Mouse (Mus musculus) neural tube, embryonic 10.5 days (tissue): ENCODE measurements around the gene N4bp2.
"Not testable (repeated sequence)": the region's sequence is repeated elsewhere in the genome, so short reads cannot be mapped to it uniquely, and the experiment has no call there.

Experiments
- DNase-seq: peaks from one replicate; pipeline ENCODE4 v3.0.0-alpha.2; 2017; ENCODE audit warnings: low spot score; ENCODE audit errors: extremely low spot score

The N4bp2 gene

DNA sequence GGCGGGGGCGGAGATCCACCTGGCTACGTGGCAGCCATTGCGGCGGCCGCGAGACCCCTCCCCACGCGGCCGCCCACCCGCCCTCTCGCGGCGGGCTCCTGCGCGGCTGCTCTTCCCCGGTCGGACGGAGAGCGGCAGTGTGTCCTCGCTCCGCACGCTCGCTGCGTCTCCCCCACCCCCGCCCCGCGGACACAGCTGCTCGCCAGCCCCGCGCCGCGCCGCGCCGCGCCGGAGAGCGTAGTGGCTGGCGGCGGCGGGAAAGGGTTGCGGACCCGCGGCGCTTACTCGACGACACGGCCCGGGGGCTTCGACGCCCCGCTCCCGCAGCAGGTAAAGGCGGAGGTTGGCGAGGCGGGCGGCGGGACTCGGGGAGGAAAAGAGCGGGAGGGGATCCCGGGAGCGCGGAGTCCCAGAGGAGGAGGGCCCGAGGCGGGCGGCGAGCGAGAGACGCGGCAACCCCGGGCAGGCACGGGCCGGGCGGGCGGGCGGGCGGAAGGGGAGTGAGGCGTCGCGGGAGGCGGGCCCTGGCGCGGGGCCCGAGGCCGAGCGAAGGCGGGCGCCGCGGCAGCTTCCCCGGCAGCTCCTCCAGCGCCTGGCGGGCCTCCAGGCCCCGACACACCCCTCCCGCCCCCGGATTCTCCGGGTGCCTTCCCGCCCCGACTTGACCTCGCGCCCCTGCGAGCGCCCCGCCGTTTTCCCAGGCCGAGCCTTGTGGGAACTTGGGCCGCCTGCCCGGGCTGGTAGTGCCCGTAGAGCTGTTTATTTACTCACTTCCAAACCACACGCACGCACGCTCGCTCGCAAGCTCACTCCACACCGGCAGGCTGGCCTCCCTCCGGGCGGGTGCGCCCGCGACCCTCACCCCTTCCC, 830 bp downstream of the N4bp2 start:
- peak; percentile 84 for DNase-seq

DNA sequence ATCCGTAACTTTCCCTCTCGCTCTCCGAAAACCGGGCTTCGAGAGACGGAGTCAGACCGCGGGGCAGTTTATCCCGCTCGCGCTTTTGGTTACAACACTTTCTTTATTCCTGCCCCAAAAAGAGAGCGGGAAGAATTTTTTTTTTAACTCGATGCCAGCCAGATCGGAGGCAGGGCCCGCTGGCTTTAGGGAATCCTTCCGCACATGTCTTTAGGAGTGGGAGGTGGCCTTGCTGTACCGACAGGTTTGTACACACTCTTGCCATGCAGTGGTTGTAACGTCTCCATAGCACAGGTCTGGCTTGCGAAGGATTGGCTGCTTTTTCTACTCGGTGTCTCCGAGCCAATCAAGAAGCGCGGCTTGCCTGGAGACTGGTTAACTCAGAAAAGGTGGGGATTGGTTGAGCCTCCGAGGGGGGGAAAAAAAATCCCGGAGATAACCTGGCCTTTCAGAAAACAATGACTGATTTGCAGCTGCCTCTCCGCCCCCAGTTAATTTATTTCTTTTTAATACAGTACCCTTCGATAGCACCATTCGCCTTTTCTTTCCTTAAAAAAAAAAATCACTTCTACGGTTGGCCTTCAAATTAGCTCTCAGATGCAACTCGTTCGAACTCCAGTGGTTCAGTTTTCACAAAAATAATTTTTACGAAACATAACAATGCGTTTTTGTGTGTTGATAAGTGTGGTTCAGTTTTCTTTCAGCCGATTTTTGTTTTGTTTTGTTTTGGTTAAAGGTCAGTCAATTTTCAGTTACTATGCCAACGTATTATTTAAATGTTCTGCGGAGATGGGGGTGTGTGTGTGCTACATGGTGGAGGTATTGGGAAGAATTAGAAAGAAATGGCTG, 1.7 kb downstream of the N4bp2 start:
- DNase-seq = peak; percentile 82

DNA sequence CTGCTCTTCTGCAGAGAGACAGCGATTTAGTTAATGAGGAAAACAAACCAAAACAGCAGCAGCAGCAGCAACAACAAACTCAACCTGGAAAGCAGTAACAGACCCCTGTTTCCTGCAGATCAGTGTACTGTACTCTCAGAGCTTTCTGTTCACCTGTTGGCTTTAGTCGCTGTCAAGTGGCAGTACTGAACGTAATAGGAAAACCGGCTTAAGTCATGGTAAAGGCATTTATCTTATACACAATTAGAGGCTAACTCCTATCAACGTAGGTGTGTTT, 2.3 kb downstream of the N4bp2 start:
- DNase-seq = no peak

DNA sequence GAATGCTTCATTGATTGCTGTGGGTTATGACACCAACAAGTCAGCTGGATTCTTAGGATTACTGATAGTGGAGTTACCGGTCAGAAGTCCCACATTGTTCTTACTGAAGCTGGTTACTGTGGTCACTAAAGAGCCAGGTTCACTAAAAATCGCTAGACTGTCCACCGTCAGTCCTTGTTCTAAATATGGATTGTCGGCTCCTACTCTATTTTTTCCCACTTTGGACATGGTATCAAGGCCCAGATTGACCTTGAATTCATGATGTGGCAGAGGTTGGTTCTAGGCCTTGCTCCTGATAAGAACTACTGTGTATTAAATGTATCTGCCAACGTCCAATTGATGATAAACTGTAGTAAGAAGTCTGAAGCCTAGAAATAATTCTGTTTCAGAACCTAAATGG, 4.7 kb downstream of the N4bp2 start:
- DNase-seq = no peak

DNA sequence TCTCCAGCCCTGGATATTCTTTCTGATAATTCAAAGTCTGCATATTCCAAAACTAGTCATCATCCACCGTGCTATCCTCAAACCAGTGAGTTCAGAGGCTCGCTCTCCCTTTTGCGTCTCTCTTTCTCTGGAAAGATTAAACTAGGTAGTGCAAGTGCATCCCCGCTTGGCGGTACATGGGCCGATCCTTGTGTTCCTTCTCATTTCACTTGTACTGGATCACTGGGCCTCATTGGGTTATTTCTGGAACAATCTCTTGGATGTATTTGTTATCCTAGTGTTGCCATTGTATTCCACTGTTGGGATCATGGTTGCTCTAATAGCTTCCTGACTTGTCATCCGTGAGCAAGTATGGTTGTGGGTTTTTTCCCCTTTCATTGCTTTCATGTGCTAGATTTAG, 6.7 kb downstream of the N4bp2 start:
- DNase-seq = no peak

DNA sequence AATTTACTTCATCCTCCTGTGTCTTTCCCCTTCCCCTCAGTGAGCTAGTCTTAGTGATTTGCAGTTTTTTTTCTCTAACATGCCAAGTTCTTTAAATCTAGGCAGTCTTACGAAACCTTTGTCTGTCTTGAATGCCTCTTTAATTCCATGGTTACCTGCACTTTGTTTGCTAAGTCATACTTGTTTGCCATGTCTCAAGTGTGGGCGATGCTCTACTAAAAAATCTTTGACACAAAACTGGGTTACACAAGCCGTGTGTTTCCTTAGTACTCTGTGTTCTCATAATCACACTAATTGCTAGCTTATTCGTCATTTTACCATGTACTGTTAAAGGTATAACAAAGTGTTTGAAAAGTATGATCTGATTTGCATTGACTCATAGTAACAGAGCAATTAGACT, 7.2 kb downstream of the N4bp2 start:
- no peak for DNase-seq

DNA sequence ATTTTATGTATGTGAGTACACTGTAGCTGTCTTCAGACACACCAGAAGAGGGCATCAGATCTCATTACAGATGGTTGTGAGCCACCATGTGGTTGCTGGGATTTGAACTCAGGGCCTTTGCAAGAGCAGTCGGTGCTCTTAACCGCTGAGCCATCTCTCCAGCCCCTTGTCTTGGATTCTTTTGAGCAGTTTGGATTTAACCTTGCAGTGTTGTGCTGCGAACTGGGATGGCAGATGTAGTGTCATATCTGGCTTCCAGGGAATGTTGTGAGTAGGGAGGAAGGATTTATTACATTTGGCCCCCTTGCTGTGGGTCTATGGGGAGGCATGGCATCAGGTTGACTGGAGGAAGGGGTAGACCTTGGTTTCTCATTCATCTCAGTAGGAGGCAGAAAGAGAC, 10.6 kb downstream of the N4bp2 start:
- not testable (repeated sequence) for DNase-seq

DNA sequence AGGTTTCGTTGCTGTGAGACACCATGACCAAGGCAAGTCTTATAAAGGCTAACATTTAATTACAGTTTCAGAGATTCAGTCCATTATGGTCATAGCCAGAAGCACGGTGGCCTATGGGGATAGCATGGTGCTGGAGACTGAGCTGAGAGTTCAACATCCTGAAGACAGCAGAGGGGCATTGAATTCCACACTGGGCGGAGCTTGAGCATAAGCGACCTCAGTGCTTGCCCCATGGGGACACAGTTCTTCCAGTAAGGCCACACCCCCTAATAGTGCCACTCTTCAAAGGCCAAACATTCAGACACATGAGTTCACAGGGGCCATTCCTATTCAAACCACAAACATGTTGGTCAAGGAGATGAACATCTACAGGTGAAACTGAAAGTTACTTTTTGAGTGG, 12.8 kb downstream of the N4bp2 start:
- DNase-seq = no peak

DNA sequence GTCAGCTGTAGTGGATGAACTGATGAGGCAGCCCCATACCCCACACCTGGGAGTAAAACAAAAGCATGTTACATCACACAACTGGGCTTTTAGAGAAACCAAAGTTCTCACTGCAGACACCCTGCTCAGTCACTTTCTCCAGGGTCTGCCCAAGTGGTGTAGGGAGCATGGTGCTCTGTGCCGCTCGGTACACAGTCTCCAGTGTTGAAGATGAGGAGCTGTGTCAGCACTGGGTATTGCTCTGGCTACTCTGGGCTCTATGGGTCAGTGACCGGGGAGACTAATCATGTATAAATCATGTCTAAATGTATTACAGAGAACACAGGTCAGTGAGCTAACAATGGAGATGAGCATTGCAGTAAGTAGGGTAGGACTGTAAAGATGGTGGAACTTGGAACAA, 13.6 kb downstream of the N4bp2 start:
- DNase-seq = no peak

DNA sequence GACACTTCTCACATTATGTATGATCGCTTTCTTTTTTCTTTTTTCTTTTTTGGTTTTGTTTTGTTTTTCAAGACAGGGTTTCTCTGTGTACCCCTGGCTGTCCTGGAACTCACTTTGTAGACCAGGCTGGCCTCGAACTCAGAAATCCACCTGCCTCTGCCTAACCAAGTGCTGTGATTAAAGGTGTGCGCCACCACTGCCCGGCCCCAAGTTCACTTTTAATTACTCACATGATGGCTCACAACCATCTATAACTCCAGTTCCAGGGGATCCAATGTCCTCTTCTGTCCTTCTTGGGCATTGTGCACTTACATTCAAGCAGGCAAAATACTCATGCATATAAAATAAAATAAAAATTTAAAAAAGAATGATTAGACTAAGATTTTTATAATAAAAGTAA, 15.7 kb downstream of the N4bp2 start:
- DNase-seq = not testable (repeated sequence)

DNA sequence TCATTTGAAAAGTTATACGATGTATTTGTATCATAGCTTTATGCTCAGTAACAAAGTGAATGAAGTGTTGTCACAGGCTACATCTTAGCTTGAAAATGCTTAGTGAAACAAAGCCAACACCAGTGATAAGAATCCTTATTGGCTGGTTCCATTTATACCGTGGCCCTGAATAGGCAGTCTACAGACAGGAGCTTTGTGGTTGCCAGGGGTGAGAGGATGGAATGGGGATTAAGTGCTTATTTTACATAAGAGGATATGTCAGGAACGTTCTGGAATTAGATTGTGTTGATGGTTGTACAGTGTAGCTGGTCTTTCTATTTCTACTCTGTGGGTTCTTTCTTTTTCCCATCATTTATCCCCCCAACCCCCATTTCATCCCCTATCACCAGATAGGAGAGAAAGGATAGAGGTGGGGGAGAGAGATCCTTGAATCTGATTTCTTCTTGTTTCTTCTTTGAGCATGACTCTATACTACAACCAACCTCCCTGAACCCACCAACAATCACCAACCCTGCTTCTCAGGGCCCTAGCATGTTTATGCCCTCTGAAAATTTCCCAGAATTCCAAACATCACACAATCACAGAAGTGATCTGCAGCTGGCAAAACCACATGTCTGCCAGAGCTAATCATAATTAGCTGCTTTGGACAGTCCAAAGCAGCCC, 16.2 kb downstream of the N4bp2 start:
- DNase-seq = no peak

DNA sequence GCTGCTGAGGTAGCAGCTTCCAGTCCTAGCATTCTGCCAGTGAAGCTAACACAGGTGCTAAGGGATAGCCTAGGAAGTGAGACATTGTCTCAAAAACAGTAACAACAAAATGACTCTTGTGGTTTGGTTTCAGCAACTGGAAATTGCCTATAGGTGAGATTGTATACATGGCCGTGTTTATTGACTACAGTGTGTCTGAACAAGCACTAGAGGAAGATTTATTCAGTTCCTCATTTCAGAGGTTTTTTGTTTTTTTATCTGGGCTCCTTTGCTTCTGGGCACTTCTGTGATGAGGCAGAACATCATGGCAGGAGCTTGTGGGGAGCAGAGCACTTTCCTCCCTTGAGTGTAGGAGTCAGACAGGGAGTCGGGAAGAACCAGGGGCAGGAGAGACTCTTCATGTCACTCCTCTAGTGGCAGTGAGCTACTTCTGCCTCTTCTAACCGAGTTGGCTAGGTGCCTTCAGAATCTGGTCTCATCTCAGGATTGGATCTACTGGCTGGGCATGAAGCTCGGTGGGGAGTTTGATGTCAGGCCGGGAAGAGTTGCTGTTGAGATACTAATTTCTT, 17.9 kb downstream of the N4bp2 start:
- no peak for DNase-seq

DNA sequence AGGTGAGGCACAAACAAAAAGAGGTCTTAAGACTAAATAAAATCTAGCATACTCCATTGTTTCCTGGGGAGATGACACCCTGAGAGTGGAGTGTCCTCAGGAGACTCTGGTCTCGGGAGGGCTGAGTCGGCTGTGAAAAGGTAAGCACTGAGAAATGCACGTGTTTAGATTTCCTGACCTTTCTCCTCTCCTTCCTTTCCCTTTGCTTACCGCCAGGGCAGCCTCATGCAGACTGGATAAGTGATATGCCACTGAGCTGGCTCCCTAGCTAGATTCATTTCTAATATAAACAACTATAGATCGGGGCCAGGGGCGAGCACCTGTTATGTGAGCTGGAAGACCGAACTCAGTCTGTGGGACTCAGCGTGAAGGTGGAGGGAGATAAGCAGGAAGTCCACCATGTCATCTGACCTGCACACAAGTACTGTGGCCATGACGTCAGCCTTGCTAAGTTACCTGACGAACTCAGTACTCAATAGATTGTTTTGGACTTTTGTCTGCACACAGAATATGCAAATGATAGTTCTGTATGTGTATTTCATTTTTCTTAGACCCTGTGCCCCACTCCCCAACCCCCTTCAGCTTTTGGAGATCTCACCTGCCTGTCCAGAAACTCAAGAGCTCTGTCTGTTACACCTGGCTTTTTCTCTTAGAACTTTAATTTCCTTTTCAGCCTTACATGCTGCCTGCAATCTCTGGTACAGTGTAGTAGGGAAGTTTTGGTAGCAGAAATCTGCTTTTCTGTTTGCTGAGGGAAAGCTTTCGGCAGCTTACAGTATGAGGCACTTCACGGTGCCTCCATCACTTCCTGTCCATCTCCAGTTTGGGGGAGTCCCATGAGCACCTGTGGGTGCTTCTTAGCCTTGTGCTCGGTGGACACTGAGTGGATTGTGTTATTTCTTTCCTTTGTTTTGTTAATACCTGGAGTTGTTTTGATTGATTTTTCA, 18.7 kb downstream of the N4bp2 start:
- DNase-seq = no peak

DNA sequence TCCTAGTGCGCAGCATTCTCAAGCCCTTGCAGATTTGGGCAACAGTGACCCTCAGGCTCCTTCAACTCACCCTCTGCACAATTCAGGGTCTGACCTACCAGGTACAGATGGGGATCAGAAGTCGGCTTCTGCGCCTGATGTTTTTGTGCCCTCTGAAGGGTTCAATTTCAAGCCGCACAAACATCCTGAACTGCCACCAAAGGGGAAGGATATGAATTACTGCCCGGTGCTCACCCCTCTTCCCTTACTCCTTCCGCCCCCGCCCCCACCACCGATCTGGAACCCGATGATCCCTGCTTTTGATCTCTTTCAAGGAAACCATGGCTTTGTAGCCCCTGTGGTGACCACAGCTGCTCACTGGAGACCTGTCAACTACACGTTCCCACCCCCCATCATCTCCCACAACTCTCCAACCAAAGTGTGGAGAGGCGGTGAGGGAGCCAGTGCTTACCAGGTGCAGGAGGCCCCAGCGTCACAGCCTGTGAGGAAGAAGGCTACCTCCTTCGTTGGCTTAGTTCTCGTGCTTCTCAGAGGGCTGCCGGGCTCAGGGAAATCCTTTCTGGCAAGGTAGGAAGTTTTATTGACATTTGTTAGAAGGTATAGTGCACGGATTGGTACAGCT, 27.4 kb downstream of the N4bp2 start:
- no peak for DNase-seq

DNA sequence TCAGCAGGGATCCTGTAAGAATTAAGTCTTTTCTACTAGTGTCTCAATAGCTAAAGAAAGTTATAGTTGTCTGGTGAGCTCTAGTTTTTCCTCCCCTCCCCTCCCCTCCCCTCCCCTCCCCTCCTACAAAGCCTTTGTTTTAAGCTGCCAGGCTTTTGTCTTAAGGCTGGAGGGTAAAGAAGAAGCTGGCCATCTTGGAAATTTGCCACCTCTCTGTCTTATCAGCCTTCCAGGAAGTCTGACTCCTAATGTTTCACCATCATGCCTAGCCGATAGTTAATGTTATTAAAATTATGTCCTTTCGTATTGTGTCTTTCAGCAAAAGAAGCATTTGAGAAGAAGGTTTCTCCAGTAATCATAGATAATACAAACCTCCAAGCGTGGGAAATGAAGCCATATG, 30.9 kb downstream of the N4bp2 start:
- no peak for DNase-seq

DNA sequence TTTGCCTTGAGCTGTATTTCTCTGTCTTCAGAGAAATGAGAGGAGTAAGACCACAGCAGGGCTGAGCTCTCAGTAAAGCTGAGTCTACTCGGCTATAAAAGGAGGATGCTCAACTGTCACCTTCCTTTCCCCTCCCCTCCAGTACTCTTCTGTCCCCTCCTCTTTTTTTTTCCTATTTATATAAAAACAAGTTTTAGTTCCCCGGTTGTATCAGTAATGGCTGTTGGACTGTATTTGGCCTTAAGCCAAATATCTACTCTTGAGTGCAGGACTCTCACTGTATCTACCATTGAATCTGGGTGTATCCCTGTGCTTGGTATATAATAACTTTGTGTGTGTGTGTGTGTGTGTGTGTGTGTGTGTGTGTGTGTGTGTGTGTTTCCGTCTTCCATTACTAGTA, 31.4 kb downstream of the N4bp2 start:
- no peak for DNase-seq

DNA sequence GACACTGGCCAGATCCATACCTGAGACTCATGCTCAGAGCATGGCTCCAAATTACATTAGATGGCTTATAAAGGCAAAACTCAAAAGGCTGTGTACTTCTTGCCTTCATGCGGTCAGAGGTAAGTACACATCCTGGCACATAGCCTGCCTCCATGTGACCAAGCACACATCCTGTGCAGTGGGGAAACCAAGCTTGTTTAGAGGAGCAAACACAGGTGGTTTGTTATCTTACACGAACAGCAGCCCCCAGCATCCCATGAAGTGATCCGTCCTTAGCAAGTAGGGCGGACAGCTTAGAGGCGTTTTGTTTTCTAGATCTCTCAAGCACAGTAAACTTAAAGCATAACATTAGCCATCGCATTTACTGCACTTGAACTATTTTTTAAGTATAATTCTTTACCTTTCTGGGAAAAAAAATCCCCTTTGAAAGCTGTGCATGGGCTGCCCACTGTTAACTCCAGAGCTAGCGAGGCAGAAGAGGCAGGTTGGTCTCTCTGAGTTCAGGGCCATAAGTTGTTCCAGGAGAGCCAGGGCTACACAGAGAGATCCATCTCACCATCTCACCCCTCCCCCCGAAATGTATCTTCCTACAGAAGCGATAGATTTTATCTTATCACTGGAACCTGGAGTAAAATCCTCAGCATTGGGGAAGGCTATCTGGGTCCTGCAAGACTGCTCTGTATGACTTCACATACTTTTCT, 32.1 kb downstream of the N4bp2 start:
- no peak for DNase-seq

DNA sequence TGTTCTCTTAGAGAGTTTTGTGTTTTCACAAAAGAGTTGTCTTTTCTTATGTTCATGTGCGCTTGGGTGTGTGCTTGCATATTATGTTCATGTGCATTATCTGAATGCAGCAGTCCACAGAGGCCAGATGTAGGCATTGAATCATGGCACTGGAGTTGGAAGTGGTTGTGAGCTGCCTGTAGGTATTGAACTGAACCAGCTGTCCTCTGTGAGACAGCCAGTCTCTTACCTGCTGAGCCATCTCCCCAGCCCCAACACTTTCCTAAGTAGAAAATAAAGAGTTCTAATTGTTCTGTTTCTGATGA, 32.6 kb downstream of the N4bp2 start:
- DNase-seq = no peak

DNA sequence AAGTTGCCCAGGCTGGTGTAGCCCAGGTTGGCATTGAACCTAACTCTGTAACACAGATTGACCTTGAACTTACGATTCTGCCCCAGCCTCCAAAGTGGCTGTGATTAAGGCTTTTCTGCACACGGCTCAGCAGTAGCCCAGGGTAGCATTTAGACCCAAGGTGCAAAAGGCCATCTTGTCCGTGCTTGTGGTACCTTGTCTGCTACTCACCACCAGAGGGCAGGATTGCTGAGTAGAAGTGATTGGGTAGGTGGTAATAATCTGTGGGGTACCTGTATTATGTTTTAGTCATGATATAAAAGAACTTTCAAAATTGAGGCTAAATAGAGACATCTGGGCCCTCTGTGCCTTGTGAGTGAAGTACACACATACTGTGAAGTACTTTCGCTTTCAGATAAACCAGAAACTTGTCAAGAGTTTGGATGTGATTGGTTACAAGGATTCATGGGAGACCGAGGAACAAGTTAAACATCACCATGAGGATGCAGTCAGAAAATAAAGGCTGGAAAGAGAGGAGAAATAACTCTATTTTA, 60.3 kb downstream of the N4bp2 start:
- no peak for DNase-seq

DNA sequence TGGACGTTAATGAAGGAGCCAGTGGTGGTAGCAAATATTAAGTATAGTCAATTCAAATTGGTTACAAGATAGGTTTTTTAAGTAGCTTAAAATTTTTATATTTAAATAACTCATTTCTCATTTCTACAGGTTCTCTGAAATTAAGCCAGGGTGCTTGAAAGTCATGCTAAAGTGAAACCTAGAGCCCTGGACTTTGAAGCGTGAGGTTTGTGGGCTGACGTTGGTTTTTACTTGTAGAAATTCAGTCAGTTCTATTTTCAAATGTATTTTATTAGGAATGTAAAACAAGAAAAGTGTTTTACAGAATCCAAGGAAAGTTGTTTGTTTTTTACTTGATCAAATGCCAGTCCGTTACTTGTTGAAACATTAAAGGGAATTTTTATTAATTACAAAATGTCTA, 63.2 kb downstream of the N4bp2 start:
- DNase-seq = no peak
